Mouse (Mus musculus) G1E (cell line): ENCODE measurements around the gene Tbl1x. TPM values are rescaled to one million over a fixed set of nuclear protein-coding genes. Genes with fewer than 3 reads are reported as not detected.
A peak's percentile ranks its signal among the peaks of the same experiment; 100 is the strongest.

ENCODE experiments used
- ATAC-seq: 2 replicates; pipeline ENCODE4 v1.8.0; 2016; ENCODE audit warnings: mild to moderate bottlenecking; ENCODE audit not compliant: insufficient number of reproducible peaks, poor library complexity, low FRiP score, severe bottlenecking; ENCODE audit errors: extremely low read depth
- DNase-seq: peaks from one replicate; pipeline ENCODE4 v3.0.0; 2012; ENCODE audit warnings: low spot score
- H3K27me3 ChIP-seq: 2 replicates; pipeline ENCODE4 v1.6.1; 2012; ENCODE audit warnings: mild to moderate bottlenecking, low read length, inconsistent platforms; ENCODE audit not compliant: insufficient read depth
- H3K36me3 ChIP-seq: replicated peaks from 2 replicates; pipeline ENCODE3; 2012; ENCODE audit warnings: mild to moderate bottlenecking, inconsistent platforms
- H3K4me1 ChIP-seq: 2 replicates; pipeline ENCODE4 v1.6.1; 2012; ENCODE audit warnings: low read depth, low read length, inconsistent platforms, mixed read lengths; ENCODE audit not compliant: insufficient read depth
- H3K4me3 ChIP-seq: 2 replicates; pipeline ENCODE4 v1.5.1; 2012; ENCODE audit warnings: low read depth, mild to moderate bottlenecking, inconsistent platforms, low read length, moderate library complexity, mixed read lengths
- H3K9me3 ChIP-seq: replicated peaks from 2 replicates; pipeline ENCODE4 v1.6.1; 2012; ENCODE audit warnings: inconsistent platforms
- CTCF ChIP-seq: IDR thresholded peaks from 2 replicates; pipeline ENCODE4 v1.5.1; 2012; ENCODE audit warnings: low read depth, low read length, inconsistent platforms, mixed read lengths
- GATA1 ChIP-seq: IDR thresholded peaks from 2 replicates; pipeline ENCODE4 v1.6.1; 2012; ENCODE audit warnings: borderline replicate concordance, low read length, inconsistent platforms, mixed read lengths
- GATA2 ChIP-seq: IDR thresholded peaks from 2 replicates; pipeline ENCODE4 v1.6.1; 2012; ENCODE audit warnings: low read depth, low read length, inconsistent platforms, borderline replicate concordance
- POLR2AphosphoS5 ChIP-seq: IDR thresholded peaks from 2 replicates; pipeline ENCODE4 v1.6.1; 2012; ENCODE audit warnings: low read depth, low read length, inconsistent platforms; ENCODE audit not compliant: insufficient replicate concordance
- TAL1 ChIP-seq: conservative IDR thresholded peaks from 2 replicates; pipeline ENCODE4 v1.6.1; 2012; ENCODE audit warnings: low read depth, low read length, inconsistent platforms, mixed read lengths
- polyA plus RNA-seq: library from polyadenylated mRNA; stranded (reverse); fragments of >175 nt; gene quantifications from 2 replicates; pipeline ENCODE4 v1.2.3, GENCODE M21; 2012
- total RNA-seq, 2 experiments: library from RNA; stranded (forward) in 1 of 2; stranded (reverse) in 1 of 2; fragments of 200-1000 nt in 1 of 2; fragments of >200 nt in 1 of 2; fragmentation: Nextera tagmentation in 1 of 2; gene quantifications; 2 replicates each; pipeline ENCODE4 v1.2.3; 2014 to 2017

The Tbl1x gene
- total and polyA plus RNA-seq, 3 experiments: 6.5 to 141 (median 45.3) TPM

DNA sequence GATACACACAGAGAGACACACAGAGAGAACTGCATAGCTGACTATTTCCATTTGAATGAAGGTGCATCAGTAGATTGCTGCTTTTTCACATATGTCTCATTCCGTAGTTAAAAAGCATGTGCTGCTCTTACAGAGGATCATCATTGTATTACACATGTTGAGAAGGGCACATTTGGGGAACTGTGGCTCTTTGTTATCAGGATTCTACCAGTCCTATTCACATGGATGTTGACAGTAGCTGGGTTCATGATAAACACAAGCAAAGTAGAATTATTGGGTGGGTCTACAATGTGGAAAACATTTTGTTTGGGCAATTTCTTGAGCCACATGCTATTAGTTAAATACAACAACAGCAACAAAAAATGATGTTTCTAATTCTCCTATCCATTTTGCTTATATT is 55.9 kb downstream of the Tbl1x start:
- Histone ChIP-seq H3K36me3 (peaks cover 2% of the 10 kb centered on the region), H3K4me1 (peaks cover 9% of the 10 kb centered on the region; the same call in 1 of the 2 replicates), H3K27me3 (no peaks in the 10 kb centered on the region), H3K9me3 (no peaks in the 10 kb centered on the region), H3K4me3 (no peak overlapping the region)
- ATAC-seq: no peak
- TF ChIP-seq CTCF (no peak), GATA1 (no peak), TAL1 (no peak), POLR2AphosphoS5 (no peak), GATA2 (no peak)
- DNase-seq: no peak

DNA sequence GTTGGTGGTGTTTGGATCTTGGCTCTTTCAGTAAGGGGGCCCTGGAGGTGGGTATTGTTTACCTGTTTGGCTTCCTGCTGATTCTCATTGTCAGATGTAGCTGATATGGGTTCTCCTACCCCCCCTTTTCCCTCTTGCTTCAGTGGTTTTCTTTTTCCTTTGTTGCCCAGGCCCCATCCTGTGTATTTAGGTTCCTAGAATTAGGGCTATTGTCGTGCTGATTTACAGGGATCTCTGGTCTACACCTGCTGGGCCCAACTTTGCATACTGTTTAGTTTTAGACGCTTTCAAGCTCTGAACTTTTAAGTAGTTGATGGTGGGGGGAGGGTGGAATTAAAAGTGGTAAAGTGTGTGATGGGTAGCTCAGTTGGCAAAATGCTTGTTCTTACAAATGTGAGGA is 57.2 kb downstream of the Tbl1x start:
- no peak overlapping the region for H3K4me3 ChIP-seq
- H3K4me1 ChIP-seq: peaks cover 9% of the 10 kb centered on the region; the same call in 1 of the 2 replicates
- no peaks in the 10 kb centered on the region for H3K27me3 ChIP-seq
- TF ChIP-seq GATA1 (no peak), CTCF (no peak), POLR2AphosphoS5 (no peak), TAL1 (no peak), GATA2 (no peak)
- H3K36me3 ChIP-seq: peaks cover 2% of the 10 kb centered on the region
- no peak for DNase-seq
- no peak for ATAC-seq
- H3K9me3 ChIP-seq: no peaks in the 10 kb centered on the region

DNA sequence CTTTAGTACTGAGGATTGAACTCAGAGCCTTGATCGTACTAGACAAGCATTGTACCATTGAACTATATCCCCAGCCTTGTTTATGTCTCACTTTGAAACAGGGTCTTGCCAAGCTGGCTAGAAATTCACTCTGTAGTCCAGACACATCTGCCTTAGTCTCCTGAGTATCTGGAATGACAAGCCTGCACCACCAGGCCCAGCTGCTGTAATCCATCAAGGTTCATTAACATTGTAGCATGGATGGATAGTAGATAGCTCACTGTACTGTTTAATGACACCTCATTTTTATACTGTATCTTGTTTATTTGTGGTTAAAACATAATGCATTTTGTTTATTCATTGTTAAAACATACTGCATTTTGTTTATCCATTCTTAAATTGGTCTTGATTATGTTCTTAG is 62.9 kb downstream of the Tbl1x start:
- Histone ChIP-seq H3K9me3 (no peaks in the 10 kb centered on the region), H3K27me3 (no peaks in the 10 kb centered on the region), H3K36me3 (peaks cover 2% of the 10 kb centered on the region), H3K4me3 (no peak overlapping the region), H3K4me1 (peaks cover 5% of the 10 kb centered on the region; the same call in 1 of the 2 replicates)
- no peak for DNase-seq
- ATAC-seq: no peak
- no peak for TF ChIP-seq GATA1
- no peak for TF ChIP-seq CTCF
- TF ChIP-seq POLR2AphosphoS5: no peak
- no peak for TF ChIP-seq TAL1
- TF ChIP-seq GATA2: no peak

DNA sequence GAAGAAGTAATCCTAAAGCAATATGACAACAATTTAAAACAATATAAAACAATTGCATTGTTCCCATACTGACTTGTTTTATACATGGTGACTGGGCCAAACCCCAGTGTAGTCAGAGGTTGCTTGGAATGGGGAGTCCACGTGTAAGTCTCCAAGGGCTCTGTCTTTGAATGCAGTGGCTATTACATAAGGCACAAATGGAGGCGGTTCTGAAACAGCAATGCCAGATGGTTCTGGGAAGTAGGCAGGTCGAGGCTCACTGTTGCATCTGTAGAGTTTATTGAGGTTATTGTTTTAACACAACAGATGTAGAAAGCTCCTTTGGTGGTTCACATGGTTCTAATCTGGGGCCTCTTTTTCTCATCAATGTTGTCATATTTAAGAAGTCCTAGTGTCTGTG is 66.3 kb downstream of the Tbl1x start:
- TF ChIP-seq GATA2: no peak
- TF ChIP-seq POLR2AphosphoS5: no peak
- no peak for TF ChIP-seq GATA1
- TF ChIP-seq CTCF: no peak
- TF ChIP-seq TAL1: no peak
- DNase-seq (no peak), ATAC-seq (no peak)
- Histone ChIP-seq H3K4me3 (no peak overlapping the region), H3K36me3 (no peaks in the 10 kb centered on the region), H3K9me3 (no peaks in the 10 kb centered on the region), H3K4me1 (peaks cover 14% of the 10 kb centered on the region; the same call in 1 of the 2 replicates), H3K27me3 (no peaks in the 10 kb centered on the region)

DNA sequence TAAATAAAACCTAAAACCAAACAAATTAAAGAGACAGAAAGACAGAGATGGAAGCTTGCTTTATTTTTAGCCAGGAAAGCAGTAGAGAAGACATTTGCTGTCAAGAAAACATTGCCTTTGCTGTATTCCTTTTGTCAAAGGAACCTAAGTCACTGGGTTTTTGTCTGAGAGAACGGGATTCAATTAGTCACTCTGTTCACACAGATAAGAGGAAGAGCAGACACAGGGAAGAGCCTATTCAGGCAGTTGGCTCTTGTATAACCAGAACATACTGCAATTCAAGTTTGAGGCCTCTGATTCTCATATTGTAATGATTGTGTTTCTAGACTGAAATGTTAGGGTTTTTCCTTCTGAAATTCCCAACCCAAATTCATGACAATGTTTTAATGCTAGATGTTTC is 67.4 kb downstream of the Tbl1x start:
- Histone ChIP-seq H3K4me3 (no peak overlapping the region), H3K36me3 (no peaks in the 10 kb centered on the region), H3K27me3 (no peaks in the 10 kb centered on the region), H3K4me1 (peaks cover 14% of the 10 kb centered on the region; the same call in 1 of the 2 replicates), H3K9me3 (no peaks in the 10 kb centered on the region)
- no peak for DNase-seq
- ATAC-seq: peak; percentile 58
- TF ChIP-seq CTCF (no peak), GATA1 (no peak), GATA2 (no peak), POLR2AphosphoS5 (no peak), TAL1 (no peak)

DNA sequence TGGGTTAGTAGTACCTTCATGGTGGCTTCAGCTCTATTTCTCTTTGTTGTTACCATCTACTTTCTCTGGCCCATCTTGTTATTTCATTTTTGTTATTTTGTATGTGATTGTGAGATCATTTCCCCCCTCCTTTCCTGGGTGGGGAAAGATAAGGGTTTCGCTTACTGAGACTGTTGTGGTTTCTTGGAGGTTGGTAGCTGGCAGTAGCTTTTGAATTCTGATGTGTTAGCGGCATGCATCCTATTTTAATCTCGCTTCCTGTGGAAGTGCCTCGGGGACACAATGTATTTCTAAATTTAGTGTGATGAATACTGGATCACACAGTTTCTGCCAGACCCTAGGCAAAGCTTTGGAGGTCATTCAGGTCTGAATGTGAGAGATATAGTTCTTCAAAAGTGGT is 69.2 kb downstream of the Tbl1x start:
- H3K36me3 ChIP-seq: no peaks in the 10 kb centered on the region
- no peaks in the 10 kb centered on the region for H3K9me3 ChIP-seq
- no peak for TF ChIP-seq CTCF
- TF ChIP-seq GATA2: no peak
- TF ChIP-seq TAL1: no peak
- TF ChIP-seq GATA1: no peak
- no peak for TF ChIP-seq POLR2AphosphoS5
- ATAC-seq (peak; percentile 67), DNase-seq (no peak)
- no peaks in the 10 kb centered on the region for H3K27me3 ChIP-seq
- no peak overlapping the region for H3K4me3 ChIP-seq
- H3K4me1 ChIP-seq: peaks cover 14% of the 10 kb centered on the region; the same call in 1 of the 2 replicates

DNA sequence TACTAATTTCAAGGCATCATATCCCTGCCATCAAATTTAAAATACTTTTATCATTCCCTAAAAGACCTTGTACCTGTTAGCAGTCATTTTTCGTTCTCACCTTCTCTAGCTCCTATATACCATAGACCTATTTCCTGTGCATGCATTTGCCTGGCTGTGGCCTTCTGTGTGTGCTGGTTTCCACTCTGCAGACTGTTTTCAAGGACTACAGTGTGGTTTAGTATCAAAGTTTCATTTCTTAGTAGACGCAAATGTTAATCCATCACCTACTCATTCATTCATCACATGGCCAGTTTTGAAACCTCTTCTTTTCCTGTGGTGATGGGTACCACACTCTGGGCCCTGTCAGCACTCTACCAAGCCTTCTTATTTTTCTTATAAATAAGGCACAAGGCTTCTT is 75.2 kb downstream of the Tbl1x start:
- H3K27me3 ChIP-seq: no peaks in the 10 kb centered on the region
- H3K9me3 ChIP-seq: no peaks in the 10 kb centered on the region
- peaks cover 3% of the 10 kb centered on the region for H3K36me3 ChIP-seq
- peaks cover 5% of the 10 kb centered on the region; the same call in 1 of the 2 replicates for H3K4me1 ChIP-seq
- H3K4me3 ChIP-seq: no peak overlapping the region
- DNase-seq (no peak), ATAC-seq (no peak)
- TF ChIP-seq CTCF (no peak), POLR2AphosphoS5 (no peak), TAL1 (no peak), GATA1 (no peak), GATA2 (no peak)
